Mouse (Mus musculus): ENCODE measurements around the gene Xkrx.
"Not testable (repeated sequence)": the region's sequence is repeated elsewhere in the genome, so short reads cannot be mapped to it uniquely, and the experiment has no call there.

The Xkrx gene

DNA sequence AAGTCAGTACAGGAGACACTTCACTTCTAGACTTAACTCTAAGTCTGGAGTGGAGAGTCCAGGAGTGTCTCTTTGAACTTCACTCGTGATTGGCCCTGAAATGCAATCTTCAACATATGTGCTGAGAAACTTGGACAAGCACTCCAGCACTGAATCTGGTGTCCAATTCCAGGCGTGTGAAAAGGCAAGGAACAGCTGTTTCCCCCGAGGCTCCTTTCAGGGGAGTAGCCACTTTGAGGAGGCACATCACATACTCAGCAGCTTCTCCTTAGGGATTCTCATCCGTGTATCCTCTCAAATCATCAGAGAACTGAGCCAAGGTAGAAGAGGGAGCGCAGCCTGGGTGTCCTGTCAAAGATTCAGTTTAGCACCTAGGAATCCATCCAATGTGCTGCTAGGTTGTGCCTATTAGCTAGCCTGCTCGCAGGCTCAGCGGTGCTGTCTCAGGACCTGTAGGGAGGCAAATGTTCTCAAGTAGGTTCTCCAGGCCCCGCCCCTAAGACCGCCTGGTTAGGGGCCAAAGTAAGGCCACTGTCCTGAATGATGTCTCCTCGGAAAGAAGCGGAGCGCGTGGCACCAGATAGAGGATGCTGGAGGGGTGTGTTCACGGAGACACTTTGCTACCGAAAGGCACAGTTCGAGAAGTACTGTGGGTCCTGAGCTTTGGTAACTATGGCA is at the start of gene Xkrx:
TSS of gene Xkrx (minus strand) at position 34 of the 678 bp plus-strand sequence.
- DNase-seq (ENCODE audit: low read depth), result no peak

DNA sequence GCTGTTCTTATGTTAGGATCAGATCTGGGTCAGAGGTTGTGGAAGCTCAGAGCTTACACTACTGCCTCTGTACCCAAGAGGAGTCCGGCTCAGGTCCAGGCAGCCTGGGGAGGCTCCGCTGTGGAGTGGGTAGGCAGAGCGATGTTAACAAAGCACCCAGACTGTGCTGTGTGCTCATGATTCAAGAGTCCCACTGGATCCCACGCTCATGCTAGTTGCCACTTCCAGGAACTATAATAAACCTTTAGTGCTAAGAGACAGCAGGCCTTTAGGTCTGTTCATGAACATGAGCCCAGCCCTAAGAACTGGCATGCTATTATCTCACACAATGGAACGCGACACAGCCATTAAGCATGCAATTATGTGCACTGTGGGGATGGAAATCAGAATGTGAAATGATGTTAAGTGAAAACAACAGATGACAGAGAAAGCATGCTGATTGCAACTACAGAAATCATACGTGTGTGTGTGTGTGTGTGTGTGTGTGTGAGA is 49.3 kb upstream of the Xkrx start:
- DNase-seq (ENCODE audit: low read depth), result no peak

DNA sequence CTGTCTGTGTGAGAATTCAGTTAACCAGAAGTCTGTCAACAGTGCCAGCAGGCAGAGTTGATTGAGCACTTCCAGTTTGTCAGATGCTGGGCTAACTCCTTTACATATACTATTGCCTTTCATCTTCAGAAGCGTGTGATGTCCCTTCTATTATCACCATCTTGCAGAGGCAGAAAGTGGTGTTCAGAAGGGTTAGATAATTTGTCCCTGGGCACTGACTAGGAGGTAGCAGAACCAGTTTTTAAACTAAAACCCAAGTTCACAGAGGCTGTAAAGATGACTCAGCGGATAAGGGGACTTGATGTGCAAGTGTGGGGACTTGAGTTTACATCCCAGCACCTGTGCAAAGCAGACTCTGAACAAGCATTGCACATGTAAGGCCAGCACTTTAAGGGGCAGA is 46.6 kb upstream of the Xkrx start:
- no peak for DNase-seq (ENCODE audit: low read depth)

DNA sequence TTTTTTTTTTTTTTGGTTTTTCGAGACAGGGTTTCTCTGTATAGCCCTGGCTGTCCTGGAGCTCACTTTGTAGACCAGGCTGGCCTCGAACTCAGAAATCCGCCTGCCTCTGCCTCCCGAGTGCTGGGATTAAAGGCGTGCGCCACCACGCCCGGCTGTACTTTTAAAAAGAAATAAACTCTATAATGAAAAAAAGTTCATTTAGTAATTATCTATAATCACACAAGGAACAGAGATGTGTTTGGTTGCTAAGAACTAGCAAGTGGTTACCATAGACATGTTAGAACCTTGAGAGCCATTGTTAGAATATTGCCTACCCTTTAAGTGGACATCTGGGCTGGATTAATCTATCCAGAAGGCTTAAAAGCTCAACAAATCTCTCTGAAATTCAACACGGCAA is 25.3 kb upstream of the Xkrx start, which contains the start of gene Arl13a:
TSS of gene Arl13a (plus strand) at position 301 of the 400 bp plus-strand sequence.
- not testable (repeated sequence) for DNase-seq (ENCODE audit: low read depth)

DNA sequence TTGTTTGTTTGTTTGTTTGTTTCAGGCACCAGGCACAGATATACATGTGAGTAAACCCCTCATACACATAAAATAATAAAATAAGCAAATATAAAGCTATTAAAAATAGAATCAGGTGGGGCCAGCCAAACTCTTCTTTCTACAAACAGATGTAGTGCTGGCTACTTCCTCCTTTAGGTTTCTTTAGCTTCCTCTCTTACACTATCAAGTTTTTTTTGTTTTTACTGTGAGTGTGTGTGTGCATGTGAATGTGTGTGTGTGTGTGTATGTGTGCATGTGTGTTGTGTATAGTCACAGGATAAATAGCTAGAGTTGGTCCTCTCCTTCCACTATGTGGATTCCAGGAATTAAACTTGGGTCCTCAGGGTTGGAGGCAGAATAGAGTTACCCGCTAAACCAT is 12.8 kb upstream of the Xkrx start:
- DNase-seq (ENCODE audit: low read depth), result no peak

DNA sequence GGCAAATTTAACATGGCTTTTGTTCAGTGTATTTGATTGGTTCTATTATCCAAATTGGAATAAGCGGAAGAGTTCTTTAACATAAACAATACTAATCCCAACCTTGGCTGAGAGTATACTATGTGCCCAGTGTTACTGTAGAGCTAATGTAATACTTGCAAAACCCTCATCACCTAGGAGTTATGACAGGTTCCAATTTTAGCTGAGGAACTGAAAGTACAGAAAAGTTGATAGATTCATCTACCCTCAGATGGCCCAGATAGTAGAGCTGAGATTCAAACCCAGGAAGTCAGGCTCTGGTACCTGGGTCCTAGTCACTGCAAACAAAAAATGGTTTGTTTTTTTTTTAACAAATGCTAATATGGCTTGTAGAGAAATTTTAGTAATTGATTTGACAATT is 8.7 kb upstream of the Xkrx start:
- no peak for DNase-seq (ENCODE audit: low read depth)

DNA sequence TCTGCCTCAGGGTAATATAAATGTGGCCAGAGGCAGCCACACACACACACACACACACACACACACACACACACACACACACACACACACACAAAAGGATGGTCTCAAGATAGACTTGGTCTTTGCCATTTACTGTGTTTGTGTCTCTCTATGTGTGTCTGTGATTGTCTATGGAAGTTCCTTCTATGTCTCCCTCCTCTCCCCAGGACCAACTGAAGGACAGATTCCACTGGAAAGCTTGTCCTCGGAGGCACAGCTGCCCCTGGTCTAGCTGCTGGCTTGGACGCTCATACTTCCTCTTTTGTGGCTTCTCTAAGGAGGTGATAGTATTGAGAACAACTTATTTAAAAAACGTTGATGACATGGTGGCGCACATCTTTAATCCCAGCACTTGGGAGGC is 1.6 kb upstream of the Xkrx start:
- peak; percentile 75 for DNase-seq (ENCODE audit: low read depth)

DNA sequence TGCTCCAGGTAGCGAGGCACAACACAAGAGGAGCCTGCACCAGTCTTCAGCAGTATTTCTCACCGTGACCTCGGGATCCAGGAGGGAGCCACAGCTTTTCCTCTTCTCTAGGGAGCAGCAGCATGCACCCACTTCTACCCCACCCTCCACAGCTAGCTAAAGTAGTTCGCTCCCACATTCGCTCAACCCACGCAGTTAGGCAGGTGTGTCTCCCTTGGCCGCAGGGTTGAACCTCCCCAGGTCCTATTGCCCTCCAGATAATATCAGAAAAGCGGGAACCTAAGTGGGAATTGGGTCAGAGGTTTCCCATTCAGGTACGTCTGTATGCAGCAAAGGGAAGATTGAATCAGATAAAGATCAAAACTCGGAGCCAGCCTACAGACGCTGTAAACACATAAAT is 950 bp upstream of the Xkrx start:
- DNase-seq (ENCODE audit: low read depth), result no peak

DNA sequence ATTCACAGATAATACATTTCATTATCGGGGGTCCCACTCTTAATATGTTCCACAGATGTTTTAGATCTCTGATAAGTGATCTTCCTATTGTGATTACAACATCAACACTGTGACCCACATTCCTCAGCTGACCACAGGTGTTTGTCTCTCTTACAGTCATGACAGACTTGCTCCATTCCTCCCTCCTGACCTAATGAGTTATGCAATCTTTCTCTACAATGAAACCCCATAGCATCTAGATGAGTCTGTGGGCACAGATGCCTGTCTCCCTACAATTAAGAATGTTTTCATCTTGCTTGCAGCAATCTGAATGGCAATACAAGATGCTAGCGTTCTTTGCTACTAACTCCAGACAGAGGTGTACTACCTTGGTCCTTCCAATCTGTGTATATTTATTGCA is 1.4 kb downstream of the Xkrx start:
- DNase-seq (ENCODE audit: low read depth), result peak; percentile 64

DNA sequence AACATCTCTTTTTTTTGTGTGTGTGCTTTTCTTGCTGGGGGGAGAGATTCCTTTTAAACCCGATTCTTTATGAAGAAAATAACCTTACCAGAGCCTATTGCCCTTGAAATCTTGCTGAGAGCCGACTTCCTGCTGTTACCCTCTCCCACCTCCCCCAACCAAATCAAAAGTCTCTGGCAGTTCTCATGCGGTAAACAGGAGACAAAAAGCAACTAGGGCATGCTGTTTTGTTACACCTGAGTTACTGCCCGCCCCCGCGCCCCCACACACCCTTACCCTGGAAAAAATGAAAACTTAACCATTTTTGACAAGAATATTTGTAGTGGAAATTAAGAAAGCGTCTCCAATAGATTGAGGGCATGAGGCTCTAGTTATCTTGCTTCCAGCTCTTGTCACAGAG is 3.7 kb downstream of the Xkrx start:
- DNase-seq (ENCODE audit: low read depth), result no peak

DNA sequence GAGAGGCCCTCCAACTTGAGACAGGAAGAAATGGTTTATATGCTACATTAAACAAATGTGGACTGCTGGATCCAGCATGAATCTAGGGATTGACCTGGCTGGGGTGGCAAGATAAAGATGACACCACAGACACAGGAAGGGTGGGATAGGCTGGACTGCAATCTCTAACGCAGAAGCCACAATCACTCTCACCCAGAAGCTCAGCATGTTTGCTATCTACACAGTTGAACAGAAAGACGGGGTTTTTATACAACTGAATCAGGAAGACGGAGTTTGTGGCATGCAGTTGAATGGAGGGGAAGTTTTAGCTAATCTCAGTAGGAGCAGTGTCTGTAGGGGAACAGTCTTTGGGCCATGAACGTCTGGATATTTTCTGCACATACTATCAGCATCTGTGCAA is 19.9 kb downstream of the Xkrx start:
- DNase-seq (ENCODE audit: low read depth), result no peak

DNA sequence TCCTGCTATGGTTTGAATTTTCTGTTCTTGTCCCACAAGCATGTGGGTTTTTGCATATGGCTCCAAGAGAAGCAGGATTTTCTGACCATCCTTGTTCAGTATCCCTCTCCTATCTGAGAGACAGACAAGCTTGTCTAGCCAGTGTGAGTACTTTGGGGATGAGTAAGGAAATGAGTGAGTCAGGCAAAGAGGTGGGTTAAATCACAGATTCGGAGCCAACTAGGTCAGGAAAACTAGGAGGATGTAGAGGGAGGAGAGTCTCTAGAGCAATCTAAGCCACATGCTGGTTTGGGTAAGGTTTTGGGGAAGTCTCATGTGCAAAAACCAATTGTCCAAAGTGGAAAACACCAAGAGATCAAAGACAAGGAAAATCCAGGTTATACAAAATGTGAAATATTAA is 20.3 kb downstream of the Xkrx start:
- DNase-seq (ENCODE audit: low read depth), result no peak

DNA sequence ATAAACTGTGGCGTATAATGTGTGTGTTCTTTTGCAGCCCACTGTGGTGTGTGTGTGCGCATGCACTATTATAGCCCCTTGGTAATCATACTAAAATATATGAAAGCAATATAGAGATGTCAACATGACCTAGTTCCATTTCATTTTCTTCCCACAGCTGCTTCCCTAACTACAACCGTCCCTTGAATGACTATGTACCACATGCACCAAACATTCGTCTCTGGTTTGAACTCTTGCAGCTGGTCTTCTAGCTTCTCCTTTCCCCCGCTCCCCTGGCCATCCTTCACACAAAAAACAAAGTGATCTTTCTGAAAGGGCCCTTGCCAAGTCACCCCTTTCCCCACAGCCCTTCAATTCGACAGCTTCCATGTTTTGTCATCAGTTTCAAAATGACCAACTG is 21.9 kb downstream of the Xkrx start:
- DNase-seq (ENCODE audit: low read depth), result no peak

DNA sequence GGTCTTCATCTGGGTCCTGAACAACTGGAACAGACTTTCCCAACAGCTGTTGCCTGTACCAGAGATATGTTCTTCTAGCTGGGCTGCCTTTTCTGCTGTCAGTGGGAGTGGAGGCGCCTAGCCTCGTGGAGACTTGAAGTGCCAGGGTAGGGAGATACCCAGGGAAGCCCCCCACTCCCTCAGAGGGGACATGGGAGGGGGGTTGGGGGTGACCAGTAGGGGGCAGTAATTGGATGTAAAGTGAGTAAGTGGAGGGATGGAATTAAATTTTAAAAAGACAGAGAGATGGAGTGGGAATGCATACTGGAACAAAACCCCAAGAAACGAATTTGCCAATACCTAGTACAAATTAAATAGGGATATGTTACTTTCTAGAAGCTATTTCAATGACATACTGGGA is 28.1 kb downstream of the Xkrx start:
- DNase-seq (ENCODE audit: low read depth), result no peak

DNA sequence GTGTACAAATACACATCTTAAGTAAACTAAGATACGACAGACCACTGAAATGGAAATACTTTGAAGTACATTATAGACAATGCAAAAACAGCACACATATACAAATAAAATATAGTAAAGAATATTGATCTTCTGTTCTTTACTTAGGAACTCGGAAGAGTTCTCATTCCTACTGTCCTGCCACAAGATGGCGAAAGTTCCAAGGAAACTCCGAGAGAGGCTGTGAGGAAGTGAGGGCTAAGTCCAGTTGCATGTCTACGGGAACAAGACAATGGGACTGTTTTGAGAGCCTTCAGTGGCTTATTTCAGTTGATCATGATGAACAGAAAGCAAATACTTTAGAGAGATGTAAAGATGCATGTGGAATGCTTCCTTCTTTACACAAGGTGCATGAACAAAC is 29.6 kb downstream of the Xkrx start:
- peak; percentile 45 for DNase-seq (ENCODE audit: low read depth)

DNA sequence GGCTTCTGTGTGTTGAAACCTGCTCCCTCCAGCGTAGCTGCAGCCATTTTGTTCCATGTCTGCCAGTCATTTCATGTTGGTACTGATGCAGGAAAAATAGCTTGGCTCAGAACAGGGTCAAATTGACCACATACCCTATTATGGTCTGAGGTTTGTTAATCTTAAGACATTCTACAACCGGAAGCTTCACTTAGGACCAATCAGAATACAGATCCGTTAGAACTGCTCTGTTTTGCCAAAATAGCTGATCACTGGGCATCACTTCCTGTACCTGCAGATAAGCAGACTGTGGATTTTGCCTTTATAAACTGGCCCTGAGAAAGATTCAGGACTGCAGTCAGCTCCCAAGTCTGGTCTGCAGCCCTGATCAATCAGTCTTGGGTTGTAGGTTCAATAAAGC is 33.3 kb downstream of the Xkrx start:
- DNase-seq (ENCODE audit: low read depth), result peak; percentile 58

DNA sequence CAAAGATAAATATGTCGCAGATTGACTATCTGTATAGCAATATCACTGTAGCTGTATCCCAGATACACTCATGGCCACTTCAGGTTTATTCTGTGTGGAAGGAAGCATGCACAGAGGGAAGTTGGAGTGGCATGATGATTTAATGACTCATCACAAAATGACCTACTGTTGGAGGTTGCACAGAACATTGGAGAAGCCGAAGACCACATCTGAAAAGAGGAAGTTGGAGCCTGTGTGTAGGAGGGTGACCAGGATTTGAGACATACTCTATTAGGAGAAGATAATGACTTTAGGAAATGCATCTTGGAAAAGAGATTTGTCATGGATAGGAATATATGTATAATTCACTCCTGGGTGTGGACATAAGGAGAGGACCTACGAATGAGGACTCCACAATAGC is 45.5 kb downstream of the Xkrx start:
- peak; percentile 87 for DNase-seq (ENCODE audit: low read depth)

DNA sequence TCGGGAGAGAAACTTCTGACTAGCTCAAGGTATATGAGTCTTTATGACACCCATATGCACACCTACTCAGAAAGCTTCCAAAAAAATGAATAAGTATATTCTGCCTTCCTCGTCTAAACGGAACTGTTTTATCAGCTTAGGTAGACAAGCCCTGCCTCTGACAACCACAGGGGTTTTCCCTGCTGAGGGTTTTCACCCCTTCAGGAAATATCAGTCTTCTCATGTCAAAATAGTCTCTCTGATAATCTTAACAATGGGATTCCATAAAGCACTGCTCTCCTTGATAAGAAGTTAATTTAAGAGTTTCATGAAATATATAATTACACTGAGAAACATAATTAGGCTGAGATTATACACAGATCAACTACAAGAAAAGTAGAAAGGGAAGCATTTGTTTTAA is 50.1 kb downstream of the Xkrx start:
- DNase-seq (ENCODE audit: low read depth), result peak; percentile 32

DNA sequence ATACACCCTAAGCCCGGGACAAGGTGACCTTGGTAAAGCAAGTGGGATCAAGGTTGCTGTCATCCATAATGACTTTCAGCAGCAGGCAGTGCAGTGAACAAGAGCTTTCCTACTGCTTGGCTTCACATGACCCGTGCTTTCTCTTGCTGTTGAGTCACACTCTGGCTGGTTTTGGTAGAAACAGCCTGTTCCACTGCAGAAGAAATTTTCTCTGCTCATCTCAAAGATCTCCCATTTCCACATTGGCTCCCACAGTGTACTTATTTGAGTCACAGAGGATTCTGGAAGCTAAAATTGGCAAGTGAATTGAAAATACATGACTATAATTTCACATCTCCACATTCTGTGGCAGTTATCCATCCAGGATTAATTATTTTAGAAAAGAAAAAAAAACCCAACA is 59.2 kb downstream of the Xkrx start:
- no peak for DNase-seq (ENCODE audit: low read depth)

Measured in 416B (cell line).